Mouse (Mus musculus) bone marrow, adult 2 months (tissue): Measurements from ENCODE around the gene Zfp963.

Source experiments
- CTCF ChIP-seq: fragments of 200-500 bp; IDR thresholded peaks from 2 replicates; pipeline ENCODE4 v1.5.1; 2011; ENCODE audit warnings: low read length, control low read depth; ENCODE audit not compliant: control insufficient read depth, insufficient read depth
- POLR2A ChIP-seq: fragments of 200-500 bp; IDR thresholded peaks from 2 replicates; pipeline ENCODE4 v1.6.1; 2011; ENCODE audit warnings: low read depth, mild to moderate bottlenecking, control low read depth, low read length, borderline replicate concordance; ENCODE audit not compliant: control insufficient read depth

DNA sequence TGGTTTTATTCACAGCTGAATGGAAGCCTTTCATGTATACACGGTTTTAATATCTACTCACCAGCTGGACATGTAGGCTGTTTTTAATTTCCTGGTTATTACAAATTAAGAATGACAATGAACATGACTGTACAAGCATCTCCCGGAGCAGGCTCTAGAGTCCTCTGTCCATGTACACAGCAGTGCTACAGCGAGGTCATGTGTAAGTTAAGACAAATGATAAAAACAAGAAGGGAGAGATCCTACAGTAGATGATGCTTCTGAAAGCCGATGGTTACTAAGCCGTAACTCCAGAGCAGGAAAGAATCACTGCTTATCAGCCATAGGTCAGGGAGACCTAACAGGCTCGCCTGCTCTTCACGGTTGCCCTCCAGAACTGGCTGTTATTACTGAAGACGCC is 36.3 kb downstream of the Zfp963 start:
- TF ChIP-seq CTCF (no peak), POLR2A (no peak)
